ENCODE assay signal across 8 mouse cellular contexts in genomic region chr3:65527196-65527595, GRCm38 (mm10). TPM values are rescaled to one million over a fixed set of nuclear protein-coding genes. Genes with fewer than 3 reads are reported as not detected.
A peak's percentile ranks its signal among the peaks of the same experiment; 100 is the strongest.
DNase-seq lines count a peak whose midpoint lies in the region; ATAC-seq and TF ChIP-seq lines count a peak whose summit lies in the region.

No protein-coding gene starts in this region.

- TF ChIP-seq POLR2A in liver, adult 2 months (IDR thresholded peaks at IDR 0.05; ENCODE audit: extremely low read depth, insufficient read depth, low read length): no peak
- TF ChIP-seq POLR2A in thymus, adult 2 months (IDR thresholded peaks at IDR 0.05; ENCODE audit: control insufficient read depth, extremely low read depth, insufficient read depth, low read length, poor library complexity): no peak

- no peaks in the 10 kb centered on the region for H3K36me3 ChIP-seq in liver, adult 2 months (ENCODE audit: control insufficient read depth, insufficient read depth, low read length)
- peaks cover 11% of the 10 kb centered on the region for H3K36me3 ChIP-seq in forebrain, embryonic 10.5 days (replicated peaks)
- peaks cover 7% of the 10 kb centered on the region; the same call in 1 of the 2 replicates for H3K36me3 ChIP-seq in neural tube, embryonic 13.5 days
- H3K36me3 ChIP-seq in thymus, adult 2 months (ENCODE audit: control insufficient read depth, insufficient read depth, low read length): no peaks in the 10 kb centered on the region

- 0 out of 2 replicates have a peak, but pooled peaks cover 2% of the 10 kb centered on the region for H3K79me2 ChIP-seq in liver, adult 2 months (ENCODE audit: control insufficient read depth, insufficient read depth, low read length)

- ATAC-seq in neural tube, embryonic 13.5 days (ENCODE audit: low read depth): no peak

- H3K27ac ChIP-seq in liver, adult 2 months (replicated peaks; ENCODE audit: insufficient read depth, low read depth, low read length): no peak overlapping the region
- H3K27ac ChIP-seq in forebrain, embryonic 10.5 days: peak overlapping the region; percentile 99
- H3K27ac ChIP-seq in neural tube, embryonic 13.5 days (replicated peaks): peak overlapping the region; percentile 100
- H3K27ac ChIP-seq in thymus, adult 2 months (ENCODE audit: control insufficient read depth, insufficient read depth, low read length): no peak overlapping the region

- H3K4me3 ChIP-seq in liver, adult 2 months (ENCODE audit: insufficient read depth, low read depth, low read length): no peak overlapping the region
- H3K4me3 ChIP-seq in forebrain, embryonic 10.5 days: peak overlapping the region; percentile 75
- peak overlapping the region; percentile 96 for H3K4me3 ChIP-seq in neural tube, embryonic 13.5 days
- no peak overlapping the region for H3K4me3 ChIP-seq in thymus, adult 2 months (ENCODE audit: control insufficient read depth, insufficient read depth, low read length)

- no peaks in the 10 kb centered on the region for H3K9me3 ChIP-seq in forebrain, embryonic 10.5 days
- H3K9me3 ChIP-seq in neural tube, embryonic 13.5 days: no peaks in the 10 kb centered on the region

- no peaks in the 10 kb centered on the region for H3K4me1 ChIP-seq in liver, adult 2 months (ENCODE audit: control insufficient read depth, insufficient read depth, low read length)
- H3K4me1 ChIP-seq in forebrain, embryonic 10.5 days: peaks cover 24% of the 10 kb centered on the region
- H3K4me1 ChIP-seq in neural tube, embryonic 13.5 days (replicated peaks): peaks cover 19% of the 10 kb centered on the region
- H3K4me1 ChIP-seq in thymus, adult 2 months (replicated peaks; ENCODE audit: control insufficient read depth, insufficient read depth, low read length): no peaks in the 10 kb centered on the region

- WGBS in liver, adult 2 months: 10% methylated on average over 3 of the region's 3 CpGs
- WGBS in forebrain, embryonic 10.5 days: 20% methylated on average over 3 of the region's 3 CpGs
- 14% methylated on average over 3 of the region's 3 CpGs for WGBS in neural tube, embryonic 13.5 days
- WGBS in thymus, adult 2 months: 44% methylated on average over 3 of the region's 3 CpGs

- peak; percentile 69 for DNase-seq in liver, adult 2 months (ENCODE audit: extremely low read depth, low read depth, low spot score)
- no peak for DNase-seq in liver
- no peak for DNase-seq in forebrain, embryonic 10.5 days (ENCODE audit: extremely low spot score, low spot score)
- DNase-seq in kidney, postnatal 14 days: peak; percentile 50
- no peak for DNase-seq in thymus, adult 2 months
- no peak for DNase-seq in frontal cortex, postnatal 14 days (ENCODE audit: low spot score in 2 of 2)
- no peak for DNase-seq in adrenal gland, adult 2 months

- peak overlapping the region; percentile 79 for H3K4me2 ChIP-seq in neural tube, embryonic 13.5 days

- no peak for TF ChIP-seq CTCF in liver, adult 2 months (IDR thresholded peaks at IDR 0.05; ENCODE audit: low read depth, low read length)
- TF ChIP-seq CTCF in thymus, adult 2 months (IDR thresholded peaks at IDR 0.05; ENCODE audit: borderline replicate concordance, control insufficient read depth, extremely low read depth, insufficient read depth, low read length, poor library complexity): no peak

- no peaks in the 10 kb centered on the region for H3K27me3 ChIP-seq in liver, adult 2 months (ENCODE audit: control insufficient read depth, insufficient read depth, low read length)
- peaks cover 7% of the 10 kb centered on the region for H3K27me3 ChIP-seq in forebrain, embryonic 10.5 days (ENCODE audit: poor library complexity, severe bottlenecking)
- no peaks in the 10 kb centered on the region for H3K27me3 ChIP-seq in neural tube, embryonic 13.5 days
- no peaks in the 10 kb centered on the region for H3K27me3 ChIP-seq in thymus, adult 2 months (ENCODE audit: control insufficient read depth, insufficient read depth, low read length)

- H3K9ac ChIP-seq in liver, adult 2 months (ENCODE audit: low read depth, low read length): no peak overlapping the region
- peak overlapping the region; percentile 92 for H3K9ac ChIP-seq in neural tube, embryonic 13.5 days

RNA-seq across cellular contexts. Expression of gene Tiparp, which starts 1.0 kb away (rescaled TPM):
- 6.0 and 6.5 TPM in 2 replicates for total RNA-seq in liver, adult 2 months (2014; rRNA removed)
- polyA plus RNA-seq in liver, adult 2 months (2012; rRNA removed): 0.91 and 1.1 TPM in 2 replicates
- 30.3 and 35.9 TPM in 2 replicates for polyA plus RNA-seq in forebrain, embryonic 10.5 days (2016; fragmentation: Nextera tagmentation; extraction: Ambion mirVana)
- 34.1 and 36.8 TPM in 2 replicates for polyA plus RNA-seq in neural tube, embryonic 13.5 days (2015; fragmentation: Nextera tagmentation; extraction: Ambion mirVana)
- 6.3 and 6.6 TPM in 2 replicates for polyA plus RNA-seq in thymus, adult 2 months (2012; rRNA removed)
- total RNA-seq in adrenal gland, adult 2 months (2021): 10 to 100 TPM; 14.9 to 19.1 TPM
- polyA plus RNA-seq in adrenal gland, adult 2 months (2012; rRNA removed): 2.9 and 3.2 TPM in 2 replicates

Comparison
In these comparisons a context has a peak if more than half of its experiments do, and no peak if none do; other contexts are left out.
1. DNase-seq: peak in liver, adult 2 months (single experiment) and kidney, postnatal 14 days (single experiment); none in liver (single experiment), forebrain, embryonic 10.5 days (single experiment), thymus, adult 2 months (single experiment), frontal cortex, postnatal 14 days (0 of 2) and adrenal gland, adult 2 months (single experiment).
2. H3K27ac ChIP-seq: peak in forebrain, embryonic 10.5 days (single experiment) and neural tube, embryonic 13.5 days (single experiment); none in liver, adult 2 months (single experiment) and thymus, adult 2 months (single experiment).
3. H3K4me3 ChIP-seq: peak in forebrain, embryonic 10.5 days (single experiment) and neural tube, embryonic 13.5 days (single experiment); none in liver, adult 2 months (single experiment) and thymus, adult 2 months (single experiment).